Mouse (Mus musculus) CD4-positive, CD25-positive, alpha-beta regulatory T cell (primary cell): ENCODE results near the gene Tfpt. TPM values are rescaled to one million over a fixed set of nuclear protein-coding genes. Genes with fewer than 3 reads are reported as not detected.

ENCODE experiments used
- polyA plus RNA-seq: library from polyadenylated mRNA; unstranded; fragments of 100-300 nt; shearing (Covaris generic); gene quantifications from one replicate; pipeline ENCODE4 v1.2.1, GENCODE M21; 2017

The Tfpt gene
- 40.4 TPM for polyA plus RNA-seq

DNA sequence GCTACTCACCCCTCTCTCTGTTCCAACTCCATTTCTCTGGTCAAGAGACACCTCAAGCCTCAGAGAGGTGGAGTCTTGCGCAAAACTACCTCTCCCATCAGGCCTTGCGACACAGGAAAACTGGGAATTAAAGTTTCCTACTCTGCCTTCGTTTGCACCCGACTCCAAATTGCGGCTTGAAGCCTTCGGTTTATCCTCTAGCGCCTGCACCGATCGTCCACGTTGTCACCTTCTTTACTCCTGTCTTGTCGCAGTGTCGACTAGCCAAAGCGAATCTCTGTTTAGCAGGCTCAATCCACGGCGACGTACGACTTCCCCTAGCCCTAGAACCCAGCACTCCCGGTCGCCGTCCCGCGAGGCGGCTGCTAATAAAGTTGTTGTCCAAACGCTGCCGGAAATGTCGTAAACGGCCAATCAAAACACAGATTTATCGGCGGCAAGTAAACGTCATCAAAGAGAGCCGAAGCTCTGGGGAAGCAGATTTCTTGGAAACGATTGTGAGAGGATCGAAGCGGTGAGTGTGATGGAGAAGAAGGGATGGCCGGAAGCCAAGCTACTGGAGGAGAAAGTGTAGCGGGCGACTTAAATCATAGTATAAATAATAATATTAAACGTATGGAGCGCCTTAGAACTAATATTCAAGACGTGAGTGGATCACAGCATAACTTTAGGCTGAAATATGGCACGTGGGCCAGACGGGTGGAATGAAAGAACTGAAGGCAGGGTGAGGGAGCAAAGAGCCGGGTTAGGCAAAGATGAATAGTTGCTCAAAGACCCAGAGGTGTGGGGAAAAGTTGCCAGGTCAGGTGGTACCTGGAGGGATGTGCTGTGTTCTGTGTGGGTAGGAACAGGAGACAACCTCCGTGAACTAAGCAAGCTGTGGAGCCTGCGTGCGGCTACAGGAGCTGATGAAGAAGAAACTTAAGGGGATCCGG, at the start of gene Tfpt, which contains the start of gene Prpf31:
Gene Tfpt, minus strand, starts transcription at position 387 of the 935 bp plus-strand sequence.
Gene Prpf31, plus strand, starts transcription at position 443 of the 935 bp plus-strand sequence.

DNA sequence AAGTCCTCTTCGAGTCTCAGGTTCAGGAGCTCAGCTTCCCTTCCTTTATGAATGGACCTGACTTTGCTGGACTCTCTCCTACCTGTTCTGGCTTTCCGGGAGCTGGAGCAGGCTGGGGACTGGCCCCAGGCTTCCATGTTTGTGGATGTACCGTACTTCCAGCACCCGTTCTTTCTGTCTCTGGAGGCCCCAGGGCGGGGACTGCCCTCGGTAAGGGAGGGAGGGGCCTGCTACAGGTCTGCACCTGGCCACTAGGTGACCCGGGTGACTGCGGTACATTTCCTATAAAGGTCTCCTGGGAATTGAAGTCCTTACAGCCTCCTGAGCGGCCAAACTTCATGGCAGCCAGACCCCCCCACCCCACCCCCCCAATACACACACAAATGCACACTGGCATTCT, 47.6 kb upstream of the Tfpt start, which contains the start of gene Tmc4:
Gene Tmc4, minus strand, starts transcription at position 212 of the 400 bp plus-strand sequence.

DNA sequence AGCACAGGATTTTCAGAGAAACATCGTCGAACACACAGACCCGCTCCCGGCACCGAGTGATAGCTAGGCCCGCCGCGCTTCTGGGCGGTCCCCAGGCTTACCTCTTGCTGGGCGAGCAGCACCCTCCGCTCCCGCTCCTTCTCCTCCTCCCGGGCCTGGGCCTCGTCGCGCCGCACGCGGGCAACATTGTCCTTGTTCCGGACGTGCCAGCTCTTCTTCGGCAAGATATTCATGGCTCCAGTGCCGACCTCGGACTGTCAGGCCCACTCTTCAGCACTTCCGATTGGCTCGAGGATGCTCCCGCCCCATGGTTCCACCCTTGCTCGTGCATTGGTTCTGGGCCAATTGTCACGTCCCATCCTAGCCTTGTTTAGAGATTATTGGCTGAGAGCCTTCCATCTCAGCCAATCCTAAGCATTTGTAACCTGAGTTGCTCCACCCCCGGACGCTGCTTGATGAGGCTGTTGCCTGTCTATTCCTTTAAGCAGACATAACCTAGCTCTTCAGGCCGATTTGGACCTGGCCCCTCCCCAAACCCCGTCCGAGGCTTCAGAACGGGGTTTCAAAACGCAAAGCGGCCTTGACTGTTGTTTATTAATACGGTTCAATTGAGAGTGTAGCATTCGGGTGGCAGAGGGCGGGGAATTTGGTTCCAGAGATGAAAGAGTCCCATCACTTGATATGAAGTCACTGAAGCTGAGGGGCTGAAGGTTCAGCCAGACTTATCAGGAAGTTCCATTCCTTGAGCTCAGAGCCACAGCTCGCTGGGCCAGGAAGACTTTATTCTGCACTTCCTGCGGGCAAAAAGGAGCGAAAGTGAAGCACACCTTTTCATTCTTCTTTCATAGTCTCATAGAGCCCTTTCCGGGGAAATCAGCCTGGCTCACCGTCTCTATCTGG, 35.7 kb upstream of the Tfpt start, which contains the start of gene Leng1:
Gene Leng1, minus strand, starts transcription at position 626 of the 900 bp plus-strand sequence.

GRCm38 (mm10) chr7:3644672-3645487, 15.2 kb upstream of the Tfpt start, which contains the start of gene Cnot3:
Gene Cnot3 (plus strand): TSS chr7:3645268.

GRCm38 (mm10) chr7:3617242-3617995, 12.3 kb downstream of the Tfpt start, which contains the start of gene Ndufa3:
Gene Ndufa3 (plus strand): TSS chr7:3617373.

DNA sequence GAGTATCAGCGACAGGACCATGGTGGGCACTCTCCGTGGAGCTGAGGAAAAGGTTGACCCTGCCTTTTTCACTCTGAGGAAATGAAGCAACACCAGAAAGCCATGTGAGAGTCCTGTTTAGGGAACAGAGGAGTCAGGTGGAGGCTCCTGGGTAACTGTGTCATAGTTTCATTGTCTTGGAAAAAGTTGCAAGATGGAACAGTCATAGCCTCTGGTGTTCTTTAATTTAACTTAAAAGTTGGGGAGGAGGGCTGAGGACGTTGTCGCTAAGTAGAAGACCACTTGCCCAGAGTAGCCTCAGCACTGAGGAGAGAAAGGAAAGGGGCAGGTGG, 13.7 kb downstream of the Tfpt start, which contains the start of gene Oscar:
Gene Oscar, minus strand, starts transcription at position 101 of the 332 bp plus-strand sequence.

Other genes with a start within 250 kb of the Tfpt start
- not detected for gene Cacng8, start 239.2 kb downstream of the Tfpt start, polyA plus RNA-seq
- gene Cacng6, start 205.7 kb downstream of the Tfpt start, polyA plus RNA-seq: not detected
- gene Tarm1, start 127.3 kb downstream of the Tfpt start, polyA plus RNA-seq: not detected
- not detected for gene Oscar, start 13.8 kb downstream of the Tfpt start, polyA plus RNA-seq
- gene Ndufa3, start 12.6 kb downstream of the Tfpt start, polyA plus RNA-seq: 479 TPM
- gene Prpf31, start 56 bp upstream of the Tfpt start, polyA plus RNA-seq: 100 TPM
- 116 TPM for gene Cnot3, start 15.3 kb upstream of the Tfpt start, polyA plus RNA-seq
- 25.7 TPM for gene Leng1, start 35.9 kb upstream of the Tfpt start, polyA plus RNA-seq
- 5.7 TPM for gene Tmc4, start 47.6 kb upstream of the Tfpt start, polyA plus RNA-seq
- gene Tsen34, start 62.9 kb upstream of the Tfpt start, polyA plus RNA-seq: 32.7 TPM
- 82.8 TPM for gene Mboat7, start 63.6 kb upstream of the Tfpt start, polyA plus RNA-seq
- 1,743 TPM for gene Rps9, start 74.1 kb upstream of the Tfpt start, polyA plus RNA-seq
- 0.75 TPM for gene Pirb, start 90.5 kb upstream of the Tfpt start, polyA plus RNA-seq
- not detected for gene Gm15448, start 195.8 kb upstream of the Tfpt start, polyA plus RNA-seq
- 0.24 TPM for gene Pira2, start 215.1 kb upstream of the Tfpt start, polyA plus RNA-seq